Mouse (Mus musculus): ENCODE data around the gene Klrb1b. TPM values are rescaled to one million over a fixed set of nuclear protein-coding genes. Genes with fewer than 3 reads are reported as not detected.

Gene Klrb1b
- not detected for total RNA-seq (2021)
- long read RNA-seq, experiment 1 = 0 reads
- long read RNA-seq, experiment 2 = 0 reads

GRCm38 (mm10) chr6:128826132-128826531, at the start of gene Klrb1b, which contains the start of gene Gm44511:
TSS of gene Klrb1b (minus strand) at chr6:128826331.
TSS of gene Gm44511 (minus strand) at chr6:128826315.
- Histone ChIP-seq H3K4me3 (no peak within 1 kb of the TSS), H3K27ac (no peak within 1 kb of the TSS)
- intact Hi-C loops (cut with DNase I) = no loop called here
- TF ChIP-seq CTCF (IDR thresholded peaks at IDR 0.05) = no peak
- no peak for DNase-seq (ENCODE audit: extremely low spot score in 1 of 2, low spot score in 2 of 2)

GRCm38 (mm10) chr6:128871910-128872610, 45.9 kb upstream of the Klrb1b start:
- Histone ChIP-seq H3K27ac (no peak overlapping the region), H3K4me3 (no peak overlapping the region)
- intact Hi-C loops (cut with DNase I) = loop anchor here (2.0 to 5.0 kb wide), 2 partner anchors 15 to 100 kb away; no protein-coding TSS in a partner anchor
- no peak for TF ChIP-seq CTCF (IDR thresholded peaks at IDR 0.05)
- DNase-seq (ENCODE audit: extremely low spot score in 1 of 2, low spot score in 2 of 2) = no peak

GRCm38 (mm10) chr6:128868861-128869260, 42.7 kb upstream of the Klrb1b start:
- H3K4me3 ChIP-seq = no peak overlapping the region
- DNase-seq (ENCODE audit: extremely low spot score in 1 of 2, low spot score in 2 of 2) = no peak
- intact Hi-C loops (cut with DNase I) = loop anchor here (1.0 kb wide), 1 partner anchor 10 kb away; no protein-coding TSS in a partner anchor
- no peak overlapping the region for H3K27ac ChIP-seq
- no peak for TF ChIP-seq CTCF (IDR thresholded peaks at IDR 0.05)

GRCm38 (mm10) chr6:128857976-128858375, 31.8 kb upstream of the Klrb1b start:
- Histone ChIP-seq H3K4me3 (no peak overlapping the region), H3K27ac (no peak overlapping the region)
- intact Hi-C loops (cut with DNase I) = loop anchor here (2.0 kb wide), 1 partner anchor 15 kb away; no protein-coding TSS in a partner anchor
- TF ChIP-seq CTCF (IDR thresholded peaks at IDR 0.05) = no peak
- DNase-seq (ENCODE audit: extremely low spot score in 1 of 2, low spot score in 2 of 2) = no peak

- no peak overlapping the region; the same call in 1 of the 2 replicates for H3K27ac ChIP-seq
- intact Hi-C loops (cut with DNase I) = loop anchor here (2.0 kb wide), 1 partner anchor 17 kb away; no protein-coding TSS in a partner anchor
- no peak; the same call in none of the 2 replicates for TF ChIP-seq CTCF (IDR thresholded peaks at IDR 0.05)
Measured at GRCm38 (mm10) chr6:128856250-128856649, 30.1 kb upstream of the Klrb1b start.

GRCm38 (mm10) chr6:128855477-128855876, 29.3 kb upstream of the Klrb1b start:
- no peak for DNase-seq (ENCODE audit: extremely low spot score in 1 of 2, low spot score in 2 of 2)
- intact Hi-C loops (cut with DNase I) = loop anchor here (2.0 kb wide), 2 partner anchors 399 to 509 kb away; no protein-coding TSS in a partner anchor
- H3K4me3 ChIP-seq = no peak overlapping the region
- peak overlapping the region; percentile 13; the same call in 1 of the 2 replicates for H3K27ac ChIP-seq
- no peak for TF ChIP-seq CTCF (IDR thresholded peaks at IDR 0.05)

More at GRCm38 (mm10) chr6:128856250-128856649, 30.1 kb upstream of the Klrb1b start:
- peak; percentile 40 to 41 for DNase-seq (ENCODE audit: extremely low spot score in 1 of 2, low spot score in 2 of 2)
- no peak overlapping the region for H3K4me3 ChIP-seq

GRCm38 (mm10) chr6:128854895-128855294, 28.8 kb upstream of the Klrb1b start:
- no peak for DNase-seq (ENCODE audit: extremely low spot score in 1 of 2, low spot score in 2 of 2)
- no peak overlapping the region for H3K27ac ChIP-seq
- intact Hi-C loops (cut with DNase I) = loop anchor here (1.0 to 5.0 kb wide), 4 partner anchors 107 to 510 kb away; no protein-coding TSS in a partner anchor
- no peak overlapping the region for H3K4me3 ChIP-seq
- TF ChIP-seq CTCF (IDR thresholded peaks at IDR 0.05) = no peak

GRCm38 (mm10) chr6:128854024-128854820, 28.1 kb upstream of the Klrb1b start:
- no peak overlapping the region for H3K27ac ChIP-seq
- no peak overlapping the region for H3K4me3 ChIP-seq
- peak; percentile 57 to 70 for DNase-seq (ENCODE audit: extremely low spot score in 1 of 2, low spot score in 2 of 2)
- TF ChIP-seq CTCF (IDR thresholded peaks at IDR 0.05) = peak; percentile 87
- intact Hi-C loops (cut with DNase I) = loop anchor here (1.0 to 5.0 kb wide), 4 partner anchors 108 to 511 kb away; no protein-coding TSS in a partner anchor

- intact Hi-C loops (cut with DNase I) = loop anchor here (5.0 kb wide), 1 partner anchor 110 kb away; no protein-coding TSS in a partner anchor
- Histone ChIP-seq H3K4me3 (no peak overlapping the region), H3K27ac (no peak overlapping the region)
- DNase-seq (ENCODE audit: extremely low spot score in 1 of 2, low spot score in 2 of 2) = no peak
- no peak for TF ChIP-seq CTCF (IDR thresholded peaks at IDR 0.05)
Measured at GRCm38 (mm10) chr6:128852766-128853165, 26.6 kb upstream of the Klrb1b start.

GRCm38 (mm10) chr6:128851151-128851550, 25.0 kb upstream of the Klrb1b start:
- TF ChIP-seq CTCF (IDR thresholded peaks at IDR 0.05) = no peak
- intact Hi-C loops (cut with DNase I) = loop anchor here (5.0 kb wide), 1 partner anchor 111 kb away; no protein-coding TSS in a partner anchor
- Histone ChIP-seq H3K4me3 (no peak overlapping the region), H3K27ac (no peak overlapping the region)
- no peak for DNase-seq (ENCODE audit: extremely low spot score in 1 of 2, low spot score in 2 of 2)

- no peak overlapping the region for H3K27ac ChIP-seq
- H3K4me3 ChIP-seq = no peak overlapping the region
- TF ChIP-seq CTCF (IDR thresholded peaks at IDR 0.05) = no peak
- intact Hi-C loops (cut with DNase I) = loop anchor here (5.0 kb wide), 1 partner anchor 112 kb away; no protein-coding TSS in a partner anchor
- no peak for DNase-seq (ENCODE audit: extremely low spot score in 1 of 2, low spot score in 2 of 2)
Measured at GRCm38 (mm10) chr6:128850671-128851070, 24.5 kb upstream of the Klrb1b start.

Measured in left cerebral cortex, adult 2 months (tissue).